8 mouse cellular contexts compared by ENCODE assay signal in genomic region chr2:67566566-67566965, GRCm38 (mm10). TPM values are rescaled to one million over a fixed set of nuclear protein-coding genes. Genes with fewer than 3 reads are reported as not detected.
A peak's percentile ranks its signal among the peaks of the same experiment; 100 is the strongest.
DNase-seq lines count a peak whose midpoint lies in the region; ATAC-seq and TF ChIP-seq lines count a peak whose summit lies in the region.

No protein-coding gene starts in this region.

- WGBS in kidney, postnatal 0 days, result under 1% methylated on average over 12 of the region's 12 CpGs
- 1% methylated on average over 12 of the region's 12 CpGs for WGBS in forebrain, embryonic 11.5 days
- 2% methylated on average over 12 of the region's 12 CpGs for WGBS in limb, embryonic 13.5 days
- WGBS in stomach, postnatal 0 days, result 2% methylated on average over 12 of the region's 12 CpGs

- peaks cover 5% of the 10 kb centered on the region; the same call in 1 of the 2 replicates for H3K27me3 ChIP-seq in kidney, postnatal 0 days (ENCODE audit: insufficient read depth, low read length)
- H3K27me3 ChIP-seq in forebrain, embryonic 11.5 days (ENCODE audit: control insufficient read depth, insufficient read depth, low read length), result no peaks in the 10 kb centered on the region
- H3K27me3 ChIP-seq in limb, embryonic 13.5 days, result peaks cover 6% of the 10 kb centered on the region; the same call in 1 of the 2 replicates
- no peaks in the 10 kb centered on the region for H3K27me3 ChIP-seq in stomach, postnatal 0 days (ENCODE audit: control insufficient read depth, insufficient read depth, low read length)

- H3K27ac ChIP-seq in kidney, postnatal 0 days, result no peak overlapping the region
- no peak overlapping the region for H3K27ac ChIP-seq in forebrain, embryonic 11.5 days (ENCODE audit: low read depth, low read length)
- no peak overlapping the region for H3K27ac ChIP-seq in limb, embryonic 13.5 days
- H3K27ac ChIP-seq in stomach, postnatal 0 days (replicated peaks), result no peak overlapping the region

- no peak for DNase-seq in kidney, postnatal 0 days (ENCODE audit: low spot score)
- DNase-seq in kidney, postnatal 25 days, result no peak
- peak; percentile 55 for DNase-seq in Muller cell, postnatal 12 days (ENCODE audit: inconsistent ontology term)
- peak; percentile 59 for DNase-seq in forebrain, embryonic 11.5 days (ENCODE audit: low spot score)
- no peak for DNase-seq in stomach, postnatal 0 days (ENCODE audit: low spot score)

- ATAC-seq in kidney, postnatal 0 days (replicated peaks; ENCODE audit: low FRiP score, low read depth), result no peak
- ATAC-seq in forebrain, embryonic 11.5 days (replicated peaks; ENCODE audit: low FRiP score), result no peak
- no peak for ATAC-seq in limb, embryonic 13.5 days (ENCODE audit: low FRiP score, low read depth)
- ATAC-seq in stomach, postnatal 0 days (ENCODE audit: low FRiP score, low TSS enrichment), result no peak
- ATAC-seq in megakaryocyte-erythroid progenitor cell, adult 5-6 weeks (replicated peaks; ENCODE audit: low FRiP score, low TSS enrichment, poor library complexity, severe bottlenecking), result no peak
- ATAC-seq in CD4-positive, CD25-positive, alpha-beta regulatory T cell, adult 4 months, result no peak

- peak overlapping the region; percentile 74 for H3K4me2 ChIP-seq in kidney, postnatal 0 days (ENCODE audit: low read length)
- H3K4me2 ChIP-seq in forebrain, embryonic 11.5 days (ENCODE audit: low read depth, low read length, severe bottlenecking), result peak overlapping the region; percentile 93
- H3K4me2 ChIP-seq in limb, embryonic 13.5 days (replicated peaks), result peak overlapping the region; percentile 85
- H3K4me2 ChIP-seq in stomach, postnatal 0 days (replicated peaks; ENCODE audit: low read depth), result peak overlapping the region; percentile 88

- TF ChIP-seq CTCF in kidney, postnatal 0 days (IDR thresholded peaks at IDR 0.05; ENCODE audit: low read depth), result no peak
- no peak for TF ChIP-seq CTCF in stomach, postnatal 0 days (IDR thresholded peaks at IDR 0.05; ENCODE audit: low read depth)

- H3K9ac ChIP-seq in kidney, postnatal 0 days (ENCODE audit: low read depth, low read length), result peak overlapping the region; percentile 51; the same call in 1 of the 2 replicates
- H3K9ac ChIP-seq in forebrain, embryonic 11.5 days (ENCODE audit: low read length), result peak overlapping the region; percentile 79
- peak overlapping the region; percentile 79 for H3K9ac ChIP-seq in limb, embryonic 13.5 days
- H3K9ac ChIP-seq in stomach, postnatal 0 days (ENCODE audit: low read length), result peak overlapping the region; percentile 57; the same call in 1 of the 2 replicates

- no peaks in the 10 kb centered on the region for H3K36me3 ChIP-seq in kidney, postnatal 0 days (ENCODE audit: insufficient read depth, low read length)
- no peaks in the 10 kb centered on the region for H3K36me3 ChIP-seq in forebrain, embryonic 11.5 days (ENCODE audit: control insufficient read depth, insufficient read depth, low read length)
- H3K36me3 ChIP-seq in limb, embryonic 13.5 days, result no peaks in the 10 kb centered on the region
- H3K36me3 ChIP-seq in stomach, postnatal 0 days (ENCODE audit: control insufficient read depth, insufficient read depth, low read length), result no peaks in the 10 kb centered on the region

- H3K9me3 ChIP-seq in kidney, postnatal 0 days (replicated peaks; ENCODE audit: low read length), result no peaks in the 10 kb centered on the region
- H3K9me3 ChIP-seq in forebrain, embryonic 11.5 days (ENCODE audit: control insufficient read depth, low read length), result no peaks in the 10 kb centered on the region
- H3K9me3 ChIP-seq in limb, embryonic 13.5 days, result no peaks in the 10 kb centered on the region
- H3K9me3 ChIP-seq in stomach, postnatal 0 days (ENCODE audit: control insufficient read depth, low read length), result no peaks in the 10 kb centered on the region

- no peak for TF ChIP-seq EP300 in stomach, postnatal 0 days (optimal IDR thresholded peaks at IDR 0.05)

- peak overlapping the region; percentile 66 for H3K4me3 ChIP-seq in kidney, postnatal 0 days (replicated peaks; ENCODE audit: low read depth, low read length)
- peak overlapping the region; percentile 74 for H3K4me3 ChIP-seq in forebrain, embryonic 11.5 days (ENCODE audit: low read depth, low read length)
- peak overlapping the region; percentile 66 for H3K4me3 ChIP-seq in limb, embryonic 13.5 days
- peak overlapping the region; percentile 61 for H3K4me3 ChIP-seq in stomach, postnatal 0 days (ENCODE audit: low read depth, low read length)

- 0 out of 2 replicates have a peak, but pooled peaks cover 4% of the 10 kb centered on the region for H3K4me1 ChIP-seq in kidney, postnatal 0 days (replicated peaks; ENCODE audit: insufficient read depth, low read length)
- H3K4me1 ChIP-seq in forebrain, embryonic 11.5 days (replicated peaks; ENCODE audit: control insufficient read depth, insufficient read depth, low read length), result no peaks in the 10 kb centered on the region; the same call in 1 of the 2 replicates
- H3K4me1 ChIP-seq in limb, embryonic 13.5 days, result peaks cover 16% of the 10 kb centered on the region
- H3K4me1 ChIP-seq in stomach, postnatal 0 days (replicated peaks; ENCODE audit: control insufficient read depth, insufficient read depth), result no peaks in the 10 kb centered on the region; the same call in 1 of the 2 replicates

RNA-seq across cellular contexts. Expression of gene B3galt1, which starts 0.9 kb away (rescaled TPM):
- 3.5 and 4.8 TPM in 2 replicates for polyA plus RNA-seq in kidney, postnatal 0 days (2015; fragmentation: Nextera tagmentation; extraction: Ambion mirVana)
- polyA plus RNA-seq in forebrain, embryonic 11.5 days (2014; fragmentation: Nextera tagmentation; extraction: Ambion mirVana), result 13.4 and 14.0 TPM in 2 replicates
- polyA plus RNA-seq in limb, embryonic 13.5 days (2015; fragmentation: Nextera tagmentation; extraction: Ambion mirVana), result 11.1 and 11.4 TPM in 2 replicates
- 2.0 and 2.1 TPM in 2 replicates for polyA plus RNA-seq in stomach, postnatal 0 days (2015; fragmentation: Nextera tagmentation; extraction: Ambion mirVana)
- not detected in 2 replicates for total RNA-seq in megakaryocyte-erythroid progenitor cell, adult 5-6 weeks (2014; fragmentation: Nextera tagmentation)
- 0.11 TPM in 1 of 2 replicates, not detected in the other for total RNA-seq in megakaryocyte-erythroid progenitor cell, adult 5-6 weeks (2017)
- polyA plus RNA-seq in CD4-positive, CD25-positive, alpha-beta regulatory T cell, adult 4 months (2017; shearing (Covaris generic)), result under 1 TPM; 0.27 to 0.58 TPM

Comparison
In these comparisons a context has a peak if more than half of its experiments do, and no peak if none do; other contexts are left out.
1. DNase-seq: peak in Muller cell, postnatal 12 days (single experiment) and forebrain, embryonic 11.5 days (single experiment); none in kidney, postnatal 0 days (single experiment), kidney, postnatal 25 days (0 of 2) and stomach, postnatal 0 days (single experiment).
2. Peak in every context shown above with its lines, with median percentiles within 50 percentile points of each other: H3K4me2 ChIP-seq, H3K4me3 ChIP-seq and H3K9ac ChIP-seq.